Mouse (Mus musculus): ENCODE measurements around the gene Ttll11. TPM values are rescaled to one million over a fixed set of nuclear protein-coding genes. Genes with fewer than 3 reads are reported as not detected.

Gene Ttll11
- total RNA-seq, 1 experiment = 0.31 TPM

- Histone ChIP-seq H3K4me1 (ENCODE audit: control insufficient read depth in 2 of 2, insufficient read depth in 2 of 2, low read length in 2 of 2, poor library complexity in 1 of 2) (peaks cover 3% of the 10 kb centered on the region in 2 experiments; a peak in 2 of 4 replicates), H3K36me3 (ENCODE audit: control insufficient read depth, insufficient read depth, low read length, poor library complexity, severe bottlenecking) (peaks cover 65% of the 10 kb centered on the region), H3K27ac (ENCODE audit: insufficient read depth, low read depth, low read length, poor library complexity, severe bottlenecking) (no peak overlapping the region), H3K4me3 (ENCODE audit: insufficient read depth in 1 of 2, low read depth in 1 of 2, low read length in 2 of 2, poor library complexity in 1 of 2, severe bottlenecking in 1 of 2) (no peak overlapping the region), H3K9me3 (ENCODE audit: control insufficient read depth, insufficient read depth, low read depth, low read length) (no peaks in the 10 kb centered on the region), H3K9ac (ENCODE audit: insufficient read depth, low read depth, low read length, poor library complexity, severe bottlenecking) (no peak overlapping the region)
- TF ChIP-seq MAFK (IDR thresholded peaks at IDR 0.05; ENCODE audit: insufficient read depth, low read depth, low read length) = no peak
- TF ChIP-seq CHD2 (IDR thresholded peaks at IDR 0.05; ENCODE audit: low read depth, low read length) = no peak
- no peak for TF ChIP-seq ZNF384 (IDR thresholded peaks at IDR 0.05; ENCODE audit: low read depth, low read length)
- TF ChIP-seq ZC3H11A (IDR thresholded peaks at IDR 0.05; ENCODE audit: borderline replicate concordance, low read depth, low read length) = no peak
- TF ChIP-seq HCFC1 (IDR thresholded peaks at IDR 0.05; ENCODE audit: borderline replicate concordance, insufficient read depth, low read length) = no peak
- DNase-seq (ENCODE audit: low read depth, low spot score) = no peak
- in situ Hi-C loops (cut with MboI; ENCODE audit: low sequenced_read_pairs in 2 of 2, unreplicated experiment in 2 of 2) = no loop called here
Measured at GRCm38 (mm10) chr2:35719230-35720005, 260.3 kb downstream of the Ttll11 start.

- in situ Hi-C loops (cut with MboI; ENCODE audit: low sequenced_read_pairs in 2 of 2, unreplicated experiment in 2 of 2) = no loop called here
- Histone ChIP-seq H3K27ac (ENCODE audit: insufficient read depth, low read depth, low read length, poor library complexity, severe bottlenecking) (no peak overlapping the region), H3K4me1 (ENCODE audit: control insufficient read depth in 2 of 2, insufficient read depth in 2 of 2, low read length in 2 of 2, poor library complexity in 1 of 2) (peaks cover 3% of the 10 kb centered on the region in 2 experiments; a peak in 2 of 4 replicates), H3K4me3 (ENCODE audit: insufficient read depth in 1 of 2, low read depth in 1 of 2, low read length in 2 of 2, poor library complexity in 1 of 2, severe bottlenecking in 1 of 2) (no peak overlapping the region), H3K9me3 (ENCODE audit: control insufficient read depth, insufficient read depth, low read depth, low read length) (no peaks in the 10 kb centered on the region), H3K9ac (ENCODE audit: insufficient read depth, low read depth, low read length, poor library complexity, severe bottlenecking) (no peak overlapping the region), H3K36me3 (ENCODE audit: control insufficient read depth, insufficient read depth, low read length, poor library complexity, severe bottlenecking) (peaks cover 68% of the 10 kb centered on the region)
- no peak for DNase-seq (ENCODE audit: low read depth, low spot score)
- TF ChIP-seq ZC3H11A (IDR thresholded peaks at IDR 0.05; ENCODE audit: borderline replicate concordance, low read depth, low read length) (no peak), CHD2 (IDR thresholded peaks at IDR 0.05; ENCODE audit: low read depth, low read length) (no peak), ZNF384 (IDR thresholded peaks at IDR 0.05; ENCODE audit: low read depth, low read length) (no peak), HCFC1 (IDR thresholded peaks at IDR 0.05; ENCODE audit: borderline replicate concordance, insufficient read depth, low read length) (no peak), MAFK (IDR thresholded peaks at IDR 0.05; ENCODE audit: insufficient read depth, low read depth, low read length) (no peak)
Measured at GRCm38 (mm10) chr2:35718662-35719061, 261.1 kb downstream of the Ttll11 start.

- H3K4me3 ChIP-seq (ENCODE audit: insufficient read depth in 1 of 2, low read depth in 1 of 2, low read length in 2 of 2, poor library complexity in 1 of 2, severe bottlenecking in 1 of 2) = no peak overlapping the region
- no peaks in the 10 kb centered on the region for H3K9me3 ChIP-seq (ENCODE audit: control insufficient read depth, insufficient read depth, low read depth, low read length)
- peaks cover 63% of the 10 kb centered on the region for H3K36me3 ChIP-seq (ENCODE audit: control insufficient read depth, insufficient read depth, low read length, poor library complexity, severe bottlenecking)
- H3K27ac ChIP-seq (ENCODE audit: insufficient read depth, low read depth, low read length, poor library complexity, severe bottlenecking) = no peak overlapping the region
- peaks cover 3% of the 10 kb centered on the region in 2 experiments; a peak in 2 of 4 replicates for H3K4me1 ChIP-seq (ENCODE audit: control insufficient read depth in 2 of 2, insufficient read depth in 2 of 2, low read length in 2 of 2, poor library complexity in 1 of 2)
- TF ChIP-seq MAFK (IDR thresholded peaks at IDR 0.05; ENCODE audit: insufficient read depth, low read depth, low read length) (no peak), ZC3H11A (IDR thresholded peaks at IDR 0.05; ENCODE audit: borderline replicate concordance, low read depth, low read length) (no peak), HCFC1 (IDR thresholded peaks at IDR 0.05; ENCODE audit: borderline replicate concordance, insufficient read depth, low read length) (no peak), ZNF384 (IDR thresholded peaks at IDR 0.05; ENCODE audit: low read depth, low read length) (no peak), CHD2 (IDR thresholded peaks at IDR 0.05; ENCODE audit: low read depth, low read length) (no peak)
- no peak overlapping the region for H3K9ac ChIP-seq (ENCODE audit: insufficient read depth, low read depth, low read length, poor library complexity, severe bottlenecking)
- in situ Hi-C loops (cut with MboI; ENCODE audit: low sequenced_read_pairs in 2 of 2, unreplicated experiment in 2 of 2) = no loop called here
- no peak for DNase-seq (ENCODE audit: low read depth, low spot score)
Measured at GRCm38 (mm10) chr2:35718003-35718500, 261.7 kb downstream of the Ttll11 start.

GRCm38 (mm10) chr2:35716175-35716574, 263.5 kb downstream of the Ttll11 start:
- peaks cover 60% of the 10 kb centered on the region for H3K36me3 ChIP-seq (ENCODE audit: control insufficient read depth, insufficient read depth, low read length, poor library complexity, severe bottlenecking)
- no peak for DNase-seq (ENCODE audit: low read depth, low spot score)
- peaks cover 3% of the 10 kb centered on the region in 2 experiments; a peak in 2 of 4 replicates for H3K4me1 ChIP-seq (ENCODE audit: control insufficient read depth in 2 of 2, insufficient read depth in 2 of 2, low read length in 2 of 2, poor library complexity in 1 of 2)
- H3K4me3 ChIP-seq (ENCODE audit: insufficient read depth in 1 of 2, low read depth in 1 of 2, low read length in 2 of 2, poor library complexity in 1 of 2, severe bottlenecking in 1 of 2) = no peak overlapping the region
- H3K9me3 ChIP-seq (ENCODE audit: control insufficient read depth, insufficient read depth, low read depth, low read length) = no peaks in the 10 kb centered on the region
- in situ Hi-C loops (cut with MboI; ENCODE audit: low sequenced_read_pairs in 2 of 2, unreplicated experiment in 2 of 2) = no loop called here
- H3K27ac ChIP-seq (ENCODE audit: insufficient read depth, low read depth, low read length, poor library complexity, severe bottlenecking) = no peak overlapping the region
- no peak overlapping the region for H3K9ac ChIP-seq (ENCODE audit: insufficient read depth, low read depth, low read length, poor library complexity, severe bottlenecking)
- no peak for TF ChIP-seq MAFK (IDR thresholded peaks at IDR 0.05; ENCODE audit: insufficient read depth, low read depth, low read length)
- no peak for TF ChIP-seq HCFC1 (IDR thresholded peaks at IDR 0.05; ENCODE audit: borderline replicate concordance, insufficient read depth, low read length)
- no peak for TF ChIP-seq ZNF384 (IDR thresholded peaks at IDR 0.05; ENCODE audit: low read depth, low read length)
- no peak for TF ChIP-seq ZC3H11A (IDR thresholded peaks at IDR 0.05; ENCODE audit: borderline replicate concordance, low read depth, low read length)
- TF ChIP-seq CHD2 (IDR thresholded peaks at IDR 0.05; ENCODE audit: low read depth, low read length) = no peak
